Mouse (Mus musculus): Measurements from ENCODE around the gene E330009J07Rik. TPM values are rescaled to one million over a fixed set of nuclear protein-coding genes. Genes with fewer than 3 reads are reported as not detected.

The E330009J07Rik gene
- polyA plus RNA-seq, 1 experiment from 2014 or later = 3.9 TPM

DNA sequence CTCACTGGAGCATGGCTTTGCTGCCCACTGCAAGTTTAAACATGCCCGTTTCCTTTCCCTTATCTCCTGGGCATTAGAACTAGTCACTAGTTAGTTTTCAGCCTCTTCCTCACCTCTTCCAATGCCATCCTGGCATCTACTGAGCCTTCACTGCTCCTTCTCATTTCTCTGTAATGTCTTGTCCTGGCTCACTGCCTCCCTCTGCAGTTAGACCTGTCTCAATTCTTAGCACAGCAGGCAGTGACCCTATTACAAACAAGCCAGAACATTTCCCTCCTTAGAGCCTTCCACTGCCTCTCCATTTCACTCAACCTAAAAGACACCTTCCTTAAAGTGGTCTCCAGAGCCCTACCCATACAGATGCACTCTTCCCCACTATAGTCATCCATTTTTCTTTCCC lies 45.0 kb downstream of the E330009J07Rik start:
- no peak overlapping the region for H3K9ac ChIP-seq (ENCODE audit: low read length)
- H3K4me3 ChIP-seq (ENCODE audit: low read length) = no peak overlapping the region
- 78% methylated on average over 1 of the region's 1 CpGs for WGBS
- no peak for ATAC-seq (replicated peaks; ENCODE audit: extremely low read depth, insufficient read depth, low FRiP score)
- peaks cover 5% of the 10 kb centered on the region; the same call in 1 of the 2 replicates for H3K4me1 ChIP-seq (ENCODE audit: control insufficient read depth, insufficient read depth, low read length)
- H3K27me3 ChIP-seq (ENCODE audit: control insufficient read depth, insufficient read depth, low read length) = no peaks in the 10 kb centered on the region
- H3K36me3 ChIP-seq (ENCODE audit: control insufficient read depth, insufficient read depth) = peaks cover 8% of the 10 kb centered on the region; the same call in 1 of the 2 replicates
- no peak overlapping the region for H3K27ac ChIP-seq (ENCODE audit: low read length)
- H3K9me3 ChIP-seq (replicated peaks; ENCODE audit: control insufficient read depth, low read length) = no peaks in the 10 kb centered on the region
- no peak overlapping the region for H3K4me2 ChIP-seq (ENCODE audit: low read depth, low read length)

GRCm38 (mm10) chr6:40388660-40389059 lies 47.3 kb downstream of the E330009J07Rik start:
- Histone ChIP-seq H3K9ac (ENCODE audit: low read length) (no peak overlapping the region), H3K27ac (ENCODE audit: low read length) (no peak overlapping the region), H3K9me3 (replicated peaks; ENCODE audit: control insufficient read depth, low read length) (no peaks in the 10 kb centered on the region), H3K27me3 (ENCODE audit: control insufficient read depth, insufficient read depth, low read length) (no peaks in the 10 kb centered on the region), H3K36me3 (ENCODE audit: control insufficient read depth, insufficient read depth) (no peaks in the 10 kb centered on the region), H3K4me3 (ENCODE audit: low read length) (no peak overlapping the region), H3K4me1 (ENCODE audit: control insufficient read depth, insufficient read depth, low read length) (peaks cover 5% of the 10 kb centered on the region; the same call in 1 of the 2 replicates), H3K4me2 (ENCODE audit: low read depth, low read length) (peak overlapping the region; percentile 30; the same call in 1 of the 2 replicates)
- 26% methylated on average over 4 of the region's 4 CpGs for WGBS
- no peak for ATAC-seq (replicated peaks; ENCODE audit: extremely low read depth, insufficient read depth, low FRiP score)

DNA sequence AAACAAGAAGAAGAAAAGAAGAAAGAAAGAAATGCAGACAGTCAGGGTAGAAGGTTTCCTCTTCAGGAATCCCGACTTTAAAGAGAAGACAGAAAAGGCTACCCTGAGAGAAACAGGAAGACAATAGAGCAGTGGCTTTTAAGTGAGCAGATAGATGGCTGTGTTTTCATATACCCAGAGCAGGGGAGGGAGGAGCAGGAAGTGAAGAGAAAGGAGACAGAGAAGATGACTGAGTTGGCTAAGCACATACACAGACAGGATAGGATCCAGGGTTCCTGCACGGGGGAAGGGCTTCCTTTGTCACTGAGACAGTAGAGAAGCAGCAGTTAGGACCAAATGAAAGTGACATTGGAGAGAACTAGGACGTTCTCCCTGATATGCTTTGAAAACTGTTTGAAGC lies 50.3 kb downstream of the E330009J07Rik start:
- no peak for ATAC-seq (replicated peaks; ENCODE audit: extremely low read depth, insufficient read depth, low FRiP score)
- H3K36me3 ChIP-seq (ENCODE audit: control insufficient read depth, insufficient read depth) = peaks cover 7% of the 10 kb centered on the region; the same call in 1 of the 2 replicates
- 49% methylated on average over 3 of the region's 3 CpGs for WGBS
- H3K9ac ChIP-seq (ENCODE audit: low read length) = no peak overlapping the region
- H3K4me3 ChIP-seq (ENCODE audit: low read length) = no peak overlapping the region
- H3K4me1 ChIP-seq (ENCODE audit: control insufficient read depth, insufficient read depth, low read length) = peaks cover 5% of the 10 kb centered on the region; the same call in 1 of the 2 replicates
- no peak overlapping the region for H3K4me2 ChIP-seq (ENCODE audit: low read depth, low read length)
- H3K27me3 ChIP-seq (ENCODE audit: control insufficient read depth, insufficient read depth, low read length) = no peaks in the 10 kb centered on the region
- no peaks in the 10 kb centered on the region for H3K9me3 ChIP-seq (replicated peaks; ENCODE audit: control insufficient read depth, low read length)
- H3K27ac ChIP-seq (ENCODE audit: low read length) = no peak overlapping the region

DNA sequence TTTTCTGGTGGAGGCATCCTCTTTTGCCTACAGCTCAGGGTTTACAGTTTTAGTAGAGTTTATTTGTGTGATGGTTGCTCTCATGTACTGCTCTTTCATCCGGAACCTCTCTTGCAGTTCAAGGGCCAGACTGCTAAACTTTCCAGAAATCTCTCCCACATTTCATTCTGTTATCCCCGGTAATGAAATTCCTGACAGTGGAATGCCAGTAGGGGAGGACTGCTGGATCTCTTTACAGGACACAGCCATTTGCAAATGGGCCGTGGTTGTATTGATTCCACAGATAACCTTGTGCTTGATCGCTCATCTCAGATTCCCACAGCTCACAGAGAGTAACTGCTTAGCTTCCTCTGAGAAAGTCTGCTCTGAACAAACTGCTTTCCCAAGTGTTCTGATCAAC lies 54.0 kb downstream of the E330009J07Rik start:
- WGBS = 79% methylated on average over 4 of the region's 4 CpGs
- Histone ChIP-seq H3K9me3 (replicated peaks; ENCODE audit: control insufficient read depth, low read length) (no peaks in the 10 kb centered on the region), H3K4me2 (ENCODE audit: low read depth, low read length) (no peak overlapping the region), H3K9ac (ENCODE audit: low read length) (no peak overlapping the region), H3K36me3 (ENCODE audit: control insufficient read depth, insufficient read depth) (peaks cover 13% of the 10 kb centered on the region), H3K4me1 (ENCODE audit: control insufficient read depth, insufficient read depth, low read length) (no peaks in the 10 kb centered on the region), H3K27me3 (ENCODE audit: control insufficient read depth, insufficient read depth, low read length) (no peaks in the 10 kb centered on the region), H3K4me3 (ENCODE audit: low read length) (no peak overlapping the region), H3K27ac (ENCODE audit: low read length) (no peak overlapping the region)
- ATAC-seq (replicated peaks; ENCODE audit: extremely low read depth, insufficient read depth, low FRiP score) = no peak

DNA sequence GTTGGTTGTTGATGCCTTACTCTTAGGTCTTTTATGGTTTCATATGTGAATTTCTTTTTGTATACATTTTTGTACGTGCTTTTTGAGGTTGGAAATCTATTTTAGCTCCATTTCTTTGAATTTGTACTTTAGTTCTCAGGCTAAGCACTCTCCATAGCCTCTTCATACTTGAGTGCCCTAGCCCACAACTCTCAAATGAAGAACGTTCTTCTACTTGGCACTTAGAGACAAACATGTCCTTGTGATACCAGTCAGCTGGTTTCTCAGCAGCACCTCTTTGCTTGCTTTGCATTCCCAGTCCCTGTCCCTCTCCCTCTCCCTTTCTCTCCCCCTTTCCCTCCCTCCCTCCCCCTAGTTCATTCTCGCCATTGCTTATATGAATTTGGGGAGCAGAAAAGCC lies 55.8 kb downstream of the E330009J07Rik start:
- 67% methylated on average over 3 of the region's 3 CpGs for WGBS
- no peak for ATAC-seq (replicated peaks; ENCODE audit: extremely low read depth, insufficient read depth, low FRiP score)
- no peak overlapping the region for H3K9ac ChIP-seq (ENCODE audit: low read length)
- peaks cover 13% of the 10 kb centered on the region for H3K36me3 ChIP-seq (ENCODE audit: control insufficient read depth, insufficient read depth)
- no peaks in the 10 kb centered on the region for H3K4me1 ChIP-seq (ENCODE audit: control insufficient read depth, insufficient read depth, low read length)
- H3K4me2 ChIP-seq (ENCODE audit: low read depth, low read length) = no peak overlapping the region
- no peak overlapping the region for H3K4me3 ChIP-seq (ENCODE audit: low read length)
- H3K27ac ChIP-seq (ENCODE audit: low read length) = no peak overlapping the region
- no peaks in the 10 kb centered on the region for H3K9me3 ChIP-seq (replicated peaks; ENCODE audit: control insufficient read depth, low read length)
- H3K27me3 ChIP-seq (ENCODE audit: control insufficient read depth, insufficient read depth, low read length) = no peaks in the 10 kb centered on the region

- ATAC-seq (replicated peaks; ENCODE audit: extremely low read depth, insufficient read depth, low FRiP score) = no peak
- Histone ChIP-seq H3K9ac (ENCODE audit: low read length) (no peak overlapping the region), H3K36me3 (ENCODE audit: control insufficient read depth, insufficient read depth) (peaks cover 11% of the 10 kb centered on the region), H3K4me3 (ENCODE audit: low read length) (no peak overlapping the region), H3K4me1 (ENCODE audit: control insufficient read depth, insufficient read depth, low read length) (0 out of 2 replicates have a peak, but pooled peaks cover 2% of the 10 kb centered on the region), H3K4me2 (ENCODE audit: low read depth, low read length) (no peak overlapping the region), H3K27me3 (ENCODE audit: control insufficient read depth, insufficient read depth, low read length) (no peaks in the 10 kb centered on the region), H3K27ac (ENCODE audit: low read length) (no peak overlapping the region), H3K9me3 (replicated peaks; ENCODE audit: control insufficient read depth, low read length) (no peaks in the 10 kb centered on the region)
- WGBS = 90% methylated on average over 6 of the region's 6 CpGs
These were observed 64.9 kb downstream of the E330009J07Rik start for GRCm38 (mm10) chr6:40371031-40371430.

GRCm38 (mm10) chr6:40353360-40353759 lies 82.6 kb downstream of the E330009J07Rik start:
- H3K4me3 ChIP-seq (ENCODE audit: low read length) = no peak overlapping the region
- H3K4me2 ChIP-seq (ENCODE audit: low read depth, low read length) = no peak overlapping the region
- ATAC-seq (replicated peaks; ENCODE audit: extremely low read depth, insufficient read depth, low FRiP score) = no peak
- 92% methylated on average over 7 of the region's 7 CpGs for WGBS
- H3K9ac ChIP-seq (ENCODE audit: low read length) = no peak overlapping the region
- no peaks in the 10 kb centered on the region for H3K9me3 ChIP-seq (replicated peaks; ENCODE audit: control insufficient read depth, low read length)
- H3K27me3 ChIP-seq (ENCODE audit: control insufficient read depth, insufficient read depth, low read length) = no peaks in the 10 kb centered on the region
- H3K4me1 ChIP-seq (ENCODE audit: control insufficient read depth, insufficient read depth, low read length) = no peaks in the 10 kb centered on the region
- H3K36me3 ChIP-seq (ENCODE audit: control insufficient read depth, insufficient read depth) = peaks cover 8% of the 10 kb centered on the region
- H3K27ac ChIP-seq (ENCODE audit: low read length) = no peak overlapping the region

Other genes starting within 250 kb of the E330009J07Rik start
- 41.1 and 44.4 TPM in 2 replicates for gene Agk, start 111.0 kb downstream of the E330009J07Rik start, polyA plus RNA-seq (2015; fragmentation: Nextera tagmentation; extraction: Ambion mirVana)
- not detected in 2 replicates for gene Wee2, start 3.0 kb upstream of the E330009J07Rik start, polyA plus RNA-seq (2015; fragmentation: Nextera tagmentation; extraction: Ambion mirVana)
- 99.6 and 130 TPM in 2 replicates for gene Ssbp1, start 35.2 kb upstream of the E330009J07Rik start, polyA plus RNA-seq (2015; fragmentation: Nextera tagmentation; extraction: Ambion mirVana)
- gene Tas2r137, start 55.1 kb upstream of the E330009J07Rik start, polyA plus RNA-seq (2015; fragmentation: Nextera tagmentation; extraction: Ambion mirVana) = not detected in 2 replicates
- gene Tas2r108, start 57.4 kb upstream of the E330009J07Rik start, polyA plus RNA-seq (2015; fragmentation: Nextera tagmentation; extraction: Ambion mirVana) = not detected in 2 replicates
- not detected in 2 replicates for gene Prss37, start 83.4 kb upstream of the E330009J07Rik start, polyA plus RNA-seq (2015; fragmentation: Nextera tagmentation; extraction: Ambion mirVana)
- gene Olfr461, start 118.9 kb upstream of the E330009J07Rik start, polyA plus RNA-seq (2015; fragmentation: Nextera tagmentation; extraction: Ambion mirVana) = not detected in 2 replicates
- gene Olfr460, start 133.4 kb upstream of the E330009J07Rik start, polyA plus RNA-seq (2015; fragmentation: Nextera tagmentation; extraction: Ambion mirVana) = not detected in 2 replicates
- gene Clec5a, start 149.7 kb upstream of the E330009J07Rik start, polyA plus RNA-seq (2015; fragmentation: Nextera tagmentation; extraction: Ambion mirVana) = 0.71 and 0.72 TPM in 2 replicates
- gene Tas2r138, start 177.2 kb upstream of the E330009J07Rik start, polyA plus RNA-seq (2015; fragmentation: Nextera tagmentation; extraction: Ambion mirVana) = not detected in 2 replicates
- gene Mgam, start 192.7 kb upstream of the E330009J07Rik start, polyA plus RNA-seq (2015; fragmentation: Nextera tagmentation; extraction: Ambion mirVana) = 0.10 and 1.1 TPM in 2 replicates